Mouse (Mus musculus) neural tube, postnatal 0 days (tissue): ENCODE results near the gene Cox20. TPM values are rescaled to one million over a fixed set of nuclear protein-coding genes. Genes with fewer than 3 reads are reported as not detected.

ENCODE experiments used
- microRNA-seq: library from miRNA; unstranded; fragments of <30 nt; microRNA quantifications from one replicate; pipeline ENCODE4, GENCODE M21; 2016
- polyA plus RNA-seq: library from polyadenylated mRNA; unstranded; fragments of >200 nt; fragmentation: Nextera tagmentation; extraction: Ambion mirVana; gene quantifications from 2 replicates; pipeline ENCODE4 v1.2.1, GENCODE M21; 2015

Gene Cox20
- 91.5 and 95.6 TPM in 2 replicates for polyA plus RNA-seq

GRCm38 (mm10) chr1:178318389-178319184 lies at the start of gene Cox20:
Gene Cox20, plus strand, starts transcription at chr1:178319130.

DNA sequence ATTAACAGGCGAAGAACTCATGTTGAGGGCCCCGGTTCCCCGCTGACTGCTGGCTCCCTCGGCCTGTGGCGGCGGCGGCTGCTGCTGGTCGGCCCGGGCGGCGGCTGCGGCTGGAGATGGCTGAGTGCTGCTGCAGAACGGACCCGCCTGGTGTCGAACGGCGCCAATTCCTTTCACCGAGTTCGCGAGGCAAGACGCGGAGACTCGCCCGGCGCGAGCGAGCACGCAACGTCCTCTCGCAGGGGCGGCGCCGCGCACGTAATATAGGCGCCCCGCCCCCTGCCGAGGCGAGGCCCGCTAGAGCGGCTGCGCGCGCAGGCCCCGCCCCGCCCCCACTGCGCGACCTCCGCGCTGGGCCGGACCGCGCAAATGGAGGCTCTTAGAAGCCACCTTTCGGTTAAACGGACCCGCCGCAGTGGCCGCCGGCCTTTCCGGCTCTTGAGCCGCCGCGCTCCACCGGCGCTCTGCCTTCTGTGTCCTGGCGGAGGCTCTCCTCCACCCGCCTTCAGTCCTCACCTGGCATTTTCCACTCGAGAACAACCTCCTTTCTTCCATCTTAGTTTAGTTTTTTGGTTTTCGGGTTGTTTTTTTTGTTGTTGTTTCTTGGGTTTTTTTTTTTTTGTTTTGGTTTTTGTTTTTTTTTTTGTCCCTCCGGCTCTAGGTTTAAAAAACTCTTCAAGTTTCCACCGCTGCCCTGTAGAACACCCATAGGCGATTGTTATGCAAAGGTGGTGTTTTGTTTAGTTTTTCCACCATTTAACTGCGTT lies 18.8 kb downstream of the Cox20 start, which contains the start of gene Hnrnpu:
Gene Hnrnpu (minus strand): TSS at position 247 of the 767 bp plus-strand sequence.

Small RNAs within 50 kb of the gene (microRNA-seq; reads per million reads assigned to microRNA genes)
- not detected for gene Gm27458

Other genes with a start within 250 kb of the Cox20 start
- 28.5 and 38.0 TPM in 2 replicates for gene Desi2, start 131.7 kb upstream of the Cox20 start, polyA plus RNA-seq
- 177 and 191 TPM in 2 replicates for gene Hnrnpu, start 18.7 kb downstream of the Cox20 start, polyA plus RNA-seq
- 12.4 and 13.6 TPM in 2 replicates for gene Efcab2, start 87.0 kb downstream of the Cox20 start, polyA plus RNA-seq
- gene Kif26b, start 210.0 kb downstream of the Cox20 start, polyA plus RNA-seq = 8.1 and 9.6 TPM in 2 replicates